Mouse (Mus musculus) bone marrow, adult 2 months (tissue): ENCODE measurements around the gene Gm20441.

ENCODE experiments used
- CTCF ChIP-seq: fragments of 200-500 bp; IDR thresholded peaks from 2 replicates; pipeline ENCODE4 v1.5.1; 2011; ENCODE audit warnings: low read length, control low read depth; ENCODE audit not compliant: control insufficient read depth, insufficient read depth
- POLR2A ChIP-seq: fragments of 200-500 bp; IDR thresholded peaks from 2 replicates; pipeline ENCODE4 v1.6.1; 2011; ENCODE audit warnings: low read depth, mild to moderate bottlenecking, control low read depth, low read length, borderline replicate concordance; ENCODE audit not compliant: control insufficient read depth

DNA sequence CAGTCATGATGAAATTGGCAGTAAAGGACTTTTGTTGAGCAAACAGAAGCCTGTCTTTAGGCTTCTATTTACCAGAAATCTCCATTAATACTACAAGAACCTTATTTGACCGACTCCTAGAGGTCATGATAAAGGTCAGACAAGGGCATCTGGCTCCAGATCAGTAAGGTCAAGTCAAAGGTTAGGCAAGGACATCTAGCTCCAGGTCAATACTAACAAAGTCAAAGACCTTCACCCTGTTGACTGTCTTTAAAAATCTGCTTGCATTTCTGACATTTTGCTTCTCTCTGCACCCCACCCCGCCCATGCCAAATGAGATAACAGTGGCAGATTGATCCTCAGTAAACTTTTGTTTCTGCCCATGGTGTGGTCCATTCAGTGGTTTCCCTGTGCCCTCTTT is 23.5 kb upstream of the Gm20441 start:
- TF ChIP-seq CTCF, result no peak
- no peak for TF ChIP-seq POLR2A
